Mouse (Mus musculus) spleen, postnatal 4 days (tissue): ENCODE data around the gene Cog2.

Experiments
- DNase-seq, 2 experiments: peaks; one replicate each; pipeline ENCODE4 v3.0.0; 2022; ENCODE audit warnings: low spot score in 2 of 2

The Cog2 gene

GRCm38 (mm10) chr8:124516525-124516924 is 4.0 kb upstream of the Cog2 start:
- no peak for DNase-seq

GRCm38 (mm10) chr8:124517142-124517541 is 3.4 kb upstream of the Cog2 start:
- no peak for DNase-seq

- no peak for DNase-seq
These were observed 1.4 kb downstream of the Cog2 start for GRCm38 (mm10) chr8:124521946-124522345.

DNA sequence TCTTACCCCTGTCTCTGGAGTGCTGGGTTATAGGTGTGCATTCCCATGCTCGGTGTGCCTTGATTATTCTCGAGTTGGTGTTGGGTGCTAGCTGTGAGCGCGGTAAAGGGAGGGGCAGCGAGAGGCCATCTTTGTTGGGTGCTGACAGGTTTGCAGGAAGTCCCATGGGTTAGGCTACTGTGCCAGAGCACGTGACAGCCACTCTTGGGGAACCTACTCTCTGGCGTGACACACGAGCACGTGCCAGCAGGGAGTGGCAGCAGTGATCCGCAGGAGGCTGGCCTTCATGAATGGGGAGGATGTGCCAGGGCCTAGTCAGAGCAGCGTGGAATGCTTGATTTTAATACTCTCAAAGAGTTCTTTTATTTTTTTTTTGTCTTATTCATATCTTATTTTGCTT is 5.7 kb downstream of the Cog2 start:
- DNase-seq, result no peak

GRCm38 (mm10) chr8:124530076-124530475 is 9.5 kb downstream of the Cog2 start:
- DNase-seq, result no peak

- no peak for DNase-seq
These were observed 10.0 kb downstream of the Cog2 start for GRCm38 (mm10) chr8:124530556-124530955.

GRCm38 (mm10) chr8:124530996-124531395 is 10.4 kb downstream of the Cog2 start:
- DNase-seq, result no peak

DNA sequence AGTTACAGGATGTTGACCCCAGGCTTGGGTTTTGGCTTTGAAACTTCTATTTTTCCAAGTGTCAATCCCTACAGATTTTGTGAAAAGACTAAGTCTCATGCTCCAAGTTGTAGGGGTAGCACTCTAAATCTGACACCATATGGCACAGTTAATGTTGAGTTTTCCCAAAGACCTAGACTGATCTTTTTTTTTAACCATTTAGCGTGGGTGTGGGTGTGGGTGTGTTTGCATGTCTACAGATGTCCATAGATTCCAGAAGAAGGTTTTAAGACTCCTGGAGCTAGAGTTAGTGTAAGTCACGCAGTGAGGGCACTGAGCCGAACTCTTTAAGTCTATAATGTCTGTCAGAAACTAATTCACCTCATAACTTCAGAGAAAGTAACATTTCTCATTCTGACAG is 12.1 kb downstream of the Cog2 start:
- no peak for DNase-seq

GRCm38 (mm10) chr8:124535451-124535850 is 14.9 kb downstream of the Cog2 start:
- DNase-seq, result no peak

DNA sequence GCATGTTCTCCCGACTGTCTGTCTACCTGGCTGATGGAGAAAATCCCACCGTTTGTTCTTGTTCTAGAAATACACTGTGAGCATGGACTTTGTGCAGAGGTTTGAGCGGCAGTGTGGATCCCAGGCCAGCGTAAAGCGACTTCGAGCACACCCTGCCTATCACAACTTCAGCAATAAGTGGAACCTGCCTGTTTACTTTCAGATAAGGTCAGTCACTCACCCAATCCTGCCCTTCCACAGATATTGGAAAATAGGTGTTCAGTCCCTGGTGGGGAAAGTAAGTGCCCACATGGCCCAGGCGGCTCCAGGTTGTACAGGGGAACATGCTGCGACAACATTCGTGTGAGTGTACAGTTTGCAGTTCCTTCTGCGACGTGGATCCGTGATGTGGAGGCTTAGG is 20.3 kb downstream of the Cog2 start:
- DNase-seq, result no peak

- DNase-seq, result no peak
These were observed 21.4 kb downstream of the Cog2 start for GRCm38 (mm10) chr8:124542001-124542400.

DNA sequence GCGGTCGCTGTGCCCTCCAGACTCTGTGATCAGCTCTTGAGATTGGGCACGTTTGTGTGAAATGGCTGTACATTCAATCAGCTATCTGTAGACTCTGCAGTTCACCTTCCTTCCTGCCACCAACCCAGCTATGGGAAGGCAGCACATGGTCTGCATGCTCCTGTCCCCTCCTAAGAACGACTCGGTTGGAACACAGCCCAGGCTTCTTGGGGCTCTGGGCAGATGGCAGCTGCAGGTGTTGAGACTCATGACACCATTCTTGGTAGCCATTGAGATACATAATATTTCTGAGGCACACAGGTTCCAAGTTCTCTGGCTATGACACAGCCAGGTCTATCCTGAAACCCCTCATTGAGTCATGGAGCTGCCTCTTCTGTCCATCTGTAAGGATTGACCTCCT is 22.7 kb downstream of the Cog2 start:
- no peak for DNase-seq

- no peak for DNase-seq
These were observed 25.8 kb downstream of the Cog2 start for GRCm38 (mm10) chr8:124546371-124546770.

DNA sequence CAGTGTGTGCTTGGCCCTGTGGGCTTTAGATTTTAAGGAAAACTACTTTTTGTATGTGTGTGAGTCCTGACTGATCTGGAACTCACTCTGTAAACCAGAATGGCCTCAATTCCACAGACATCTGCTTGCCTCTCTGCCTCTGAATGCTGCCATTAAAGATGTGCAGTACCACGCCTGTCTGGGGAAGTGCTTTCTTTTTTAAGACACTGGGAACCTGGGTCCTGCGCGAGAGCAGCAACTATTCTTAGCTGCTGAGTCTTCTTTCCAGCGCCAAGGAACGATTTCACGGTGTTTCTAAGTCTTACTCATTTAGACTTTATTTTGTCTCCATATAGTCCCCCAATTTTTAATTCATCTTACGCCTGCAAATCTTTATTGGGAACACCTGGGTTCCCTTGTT is 26.2 kb downstream of the Cog2 start:
- DNase-seq, result no peak

DNA sequence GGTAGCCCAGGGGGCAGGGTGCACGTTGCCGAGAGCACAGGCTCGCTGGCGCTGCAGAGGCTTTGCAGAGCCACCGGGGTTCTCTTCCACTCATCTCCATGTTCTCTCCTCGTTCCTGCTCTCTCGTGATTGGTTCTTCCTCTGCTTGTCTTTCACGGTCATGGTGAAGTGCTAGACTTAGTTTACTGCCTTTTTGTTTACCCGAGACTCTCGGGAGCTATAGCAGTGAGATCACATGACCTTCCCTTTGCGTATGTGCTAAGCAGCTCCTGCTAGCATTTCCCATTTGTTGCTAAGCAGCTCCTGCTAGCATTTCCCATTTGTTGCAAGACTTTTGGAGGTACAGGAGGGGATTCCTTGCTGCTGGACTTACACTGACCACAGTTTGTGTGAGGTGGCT is 26.7 kb downstream of the Cog2 start:
- no peak for DNase-seq

GRCm38 (mm10) chr8:124548187-124548586 is 27.6 kb downstream of the Cog2 start:
- DNase-seq, result no peak

GRCm38 (mm10) chr8:124551011-124551661 is 30.6 kb downstream of the Cog2 start:
- no peak for DNase-seq

DNA sequence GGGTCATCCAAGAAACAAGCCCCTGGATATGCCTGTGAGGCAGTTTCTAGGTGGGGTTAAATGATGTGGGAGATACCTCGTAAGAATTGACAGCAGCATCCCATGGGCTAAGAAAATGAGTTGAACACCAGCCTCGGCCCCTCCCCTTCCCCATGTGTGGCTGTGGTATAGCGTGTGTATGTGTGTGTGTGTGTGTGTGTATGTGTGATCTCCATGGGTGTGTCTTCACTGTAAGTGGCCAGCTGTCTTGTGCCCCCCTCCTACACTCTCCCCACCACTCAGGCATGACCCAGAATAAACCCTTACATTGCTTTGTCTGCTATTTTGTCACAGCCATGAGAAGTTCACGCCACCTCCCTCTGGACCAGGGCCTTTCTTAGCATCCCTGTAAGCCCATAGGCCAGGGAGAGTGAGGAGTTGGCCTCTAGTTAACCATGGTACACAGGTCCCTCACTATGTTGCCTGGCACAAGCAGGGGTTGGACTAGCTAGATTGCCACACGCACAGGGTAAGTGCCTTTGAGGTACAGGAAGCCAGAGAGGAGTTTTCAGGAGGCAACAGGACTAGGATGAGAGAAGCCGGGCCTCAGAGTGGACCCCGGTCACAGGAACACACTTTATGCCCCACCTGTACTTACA is 34.7 kb downstream of the Cog2 start:
- no peak for DNase-seq

GRCm38 (mm10) chr8:124556164-124556563 is 35.6 kb downstream of the Cog2 start:
- no peak for DNase-seq

DNA sequence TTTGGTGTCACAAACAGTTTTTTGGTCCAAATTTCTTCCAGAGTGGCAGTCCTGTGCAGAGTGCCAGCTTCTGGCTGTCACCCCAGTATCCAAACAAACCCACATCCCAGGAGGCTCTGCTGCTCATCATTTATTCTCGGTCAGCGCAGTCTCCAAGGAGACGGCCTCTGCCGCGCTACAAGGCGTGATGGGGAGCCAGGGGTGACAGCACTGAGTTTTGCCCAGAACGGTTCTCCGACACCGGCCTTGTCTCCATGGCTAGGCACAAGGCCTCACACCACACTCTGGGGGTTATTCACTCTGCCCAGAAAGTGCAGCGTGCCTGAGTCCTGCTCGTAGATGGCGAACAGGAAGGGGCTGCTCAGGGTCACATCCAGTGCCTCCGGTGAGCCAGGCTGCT is 36.1 kb downstream of the Cog2 start:
- DNase-seq, result no peak

- no peak for DNase-seq
These were observed 36.9 kb downstream of the Cog2 start for GRCm38 (mm10) chr8:124557476-124557875.

DNA sequence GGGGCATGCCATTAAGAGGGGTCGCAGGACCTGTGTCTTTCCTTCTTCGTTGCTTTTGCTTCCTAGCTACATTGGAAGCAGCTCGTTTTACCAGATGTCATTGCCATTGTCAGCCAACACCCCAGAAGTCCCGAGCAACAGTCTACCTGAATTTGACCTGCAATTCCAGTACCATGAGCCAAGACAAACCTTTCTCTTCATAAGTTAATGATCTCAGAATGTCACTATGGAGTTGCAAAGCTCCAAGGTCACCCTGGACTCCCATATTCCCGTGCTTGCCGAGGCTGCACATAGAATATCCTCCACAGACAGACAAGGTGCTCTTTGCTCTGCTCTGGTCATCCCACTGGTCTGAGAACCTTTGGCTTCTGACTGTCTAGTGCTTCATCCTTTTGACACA is 46.6 kb downstream of the Cog2 start:
- no peak for DNase-seq

- DNase-seq, result no peak
These were observed 47.0 kb downstream of the Cog2 start for GRCm38 (mm10) chr8:124567584-124567983.

- no peak for DNase-seq
These were observed 48.5 kb downstream of the Cog2 start for GRCm38 (mm10) chr8:124569100-124569499.
